Mouse (Mus musculus) bone marrow, adult 2 months (tissue): ENCODE data around the gene Rptor. TPM values are rescaled to one million over a fixed set of nuclear protein-coding genes. Genes with fewer than 3 reads are reported as not detected.

ENCODE experiments used
- H3K27ac ChIP-seq: fragments of 200-500 bp; 2 replicates; pipeline ENCODE4 v1.5.1; 2012; ENCODE audit warnings: low read depth, mild to moderate bottlenecking, control low read depth, inconsistent platforms, low read length; ENCODE audit not compliant: control insufficient read depth, poor library complexity, insufficient read depth
- H3K4me1 ChIP-seq: fragments of 200-500 bp; 2 replicates; pipeline ENCODE4 v1.6.1; 2011; ENCODE audit warnings: low read length; ENCODE audit not compliant: control insufficient read depth, insufficient read depth
- H3K4me3 ChIP-seq: fragments of 200-500 bp; replicated peaks from 2 replicates; pipeline ENCODE3; 2011; ENCODE audit warnings: mild to moderate bottlenecking, low read depth, low read length, control low read depth; ENCODE audit not compliant: control insufficient read depth
- CTCF ChIP-seq: fragments of 200-500 bp; IDR thresholded peaks from 2 replicates; pipeline ENCODE4 v1.5.1; 2011; ENCODE audit warnings: low read length, control low read depth; ENCODE audit not compliant: control insufficient read depth, insufficient read depth
- POLR2A ChIP-seq: fragments of 200-500 bp; IDR thresholded peaks from 2 replicates; pipeline ENCODE4 v1.6.1; 2011; ENCODE audit warnings: low read depth, mild to moderate bottlenecking, control low read depth, low read length, borderline replicate concordance; ENCODE audit not compliant: control insufficient read depth
- WGBS: fragments of 180-500 bp; shearing (Covaris S2); methylation state at CpG from one replicate; pipeline ENCODE4 v1.1.7; 2018; 5-methylcytosine and 5-hydroxymethylcytosine counted together
- polyA plus RNA-seq: library from polyadenylated mRNA; stranded (reverse); fragments of >200 nt; gene quantifications from 2 replicates; pipeline ENCODE4 v1.2.4, GENCODE M21; 2011; ENCODE audit warnings: low replicate concordance; ENCODE audit not compliant: missing spikeins, insufficient read depth, insufficient read length

Gene Rptor
- polyA plus RNA-seq, 1 experiment, result 15.6 TPM

DNA sequence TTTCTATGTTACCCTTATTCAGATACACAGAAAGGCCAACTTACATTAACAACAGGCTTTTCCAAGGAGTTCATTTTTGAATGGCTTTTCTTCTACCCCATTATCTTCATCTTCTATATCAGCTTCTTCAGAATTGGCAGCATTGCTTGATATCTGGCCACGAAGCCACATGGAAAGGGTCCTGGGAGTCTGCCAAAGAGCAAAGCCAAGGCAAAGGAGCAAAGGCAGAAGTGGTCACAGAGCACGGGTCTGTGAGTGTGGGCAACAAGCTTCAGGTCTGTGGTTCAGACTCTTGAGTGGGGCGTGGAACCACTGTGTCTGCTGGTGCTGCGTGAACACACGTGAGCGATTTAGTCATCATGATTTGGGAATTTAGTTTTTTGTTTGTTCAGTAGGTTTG is 223.1 kb downstream of the Rptor start:
- Histone ChIP-seq H3K4me3 (no peak overlapping the region), H3K27ac (no peak overlapping the region), H3K4me1 (no peaks in the 10 kb centered on the region; the same call in 1 of the 2 replicates)
- TF ChIP-seq POLR2A (no peak), CTCF (no peak)
- 51% methylated on average over 6 of the region's 6 CpGs for WGBS

DNA sequence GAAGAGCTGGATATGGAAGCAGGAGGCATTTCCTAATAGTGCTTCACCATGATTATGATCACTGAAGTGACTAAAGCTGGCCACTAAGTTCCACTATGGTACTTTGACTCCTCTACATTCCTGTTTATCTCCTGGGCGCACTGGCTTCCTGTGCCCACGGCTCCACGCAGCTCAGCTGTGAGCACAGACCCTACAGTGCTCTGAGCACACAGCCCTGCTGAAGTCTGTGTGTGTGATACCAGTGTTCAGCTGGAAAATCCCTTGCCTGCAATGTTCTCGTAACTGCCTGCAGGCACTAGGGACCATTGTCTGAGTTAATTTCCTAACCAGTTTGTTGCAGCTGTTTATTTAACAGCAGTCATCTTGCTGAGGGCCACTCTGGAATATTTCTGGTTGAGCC is 223.5 kb downstream of the Rptor start:
- WGBS, result 73% methylated on average over 4 of the region's 4 CpGs
- Histone ChIP-seq H3K27ac (no peak overlapping the region), H3K4me1 (no peaks in the 10 kb centered on the region; the same call in 1 of the 2 replicates), H3K4me3 (no peak overlapping the region)
- TF ChIP-seq CTCF (no peak), POLR2A (no peak)

DNA sequence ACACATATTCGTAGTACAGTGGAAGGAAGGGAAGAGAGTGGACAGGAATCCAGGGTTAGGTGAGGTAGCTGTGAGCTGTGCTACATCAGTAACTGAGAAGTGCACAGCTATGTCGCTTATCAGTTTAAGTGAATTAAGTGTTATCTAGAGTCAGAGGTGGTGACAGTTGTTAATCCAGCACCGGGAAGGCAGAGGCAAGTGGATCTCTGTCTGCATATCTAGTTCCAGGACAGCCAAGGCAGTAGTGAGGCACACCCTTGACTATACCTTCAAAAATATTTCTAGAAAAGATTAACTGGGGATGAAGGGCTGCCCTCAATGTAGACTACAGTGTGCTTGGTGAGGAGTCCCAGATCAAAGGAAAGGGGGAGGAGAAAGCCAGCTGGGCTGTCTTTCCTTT is 226.4 kb downstream of the Rptor start:
- H3K4me3 ChIP-seq, result no peak overlapping the region
- no peak overlapping the region for H3K27ac ChIP-seq
- WGBS, result 77% methylated on average over 3 of the region's 3 CpGs
- no peaks in the 10 kb centered on the region; the same call in 1 of the 2 replicates for H3K4me1 ChIP-seq
- no peak for TF ChIP-seq POLR2A
- no peak for TF ChIP-seq CTCF

DNA sequence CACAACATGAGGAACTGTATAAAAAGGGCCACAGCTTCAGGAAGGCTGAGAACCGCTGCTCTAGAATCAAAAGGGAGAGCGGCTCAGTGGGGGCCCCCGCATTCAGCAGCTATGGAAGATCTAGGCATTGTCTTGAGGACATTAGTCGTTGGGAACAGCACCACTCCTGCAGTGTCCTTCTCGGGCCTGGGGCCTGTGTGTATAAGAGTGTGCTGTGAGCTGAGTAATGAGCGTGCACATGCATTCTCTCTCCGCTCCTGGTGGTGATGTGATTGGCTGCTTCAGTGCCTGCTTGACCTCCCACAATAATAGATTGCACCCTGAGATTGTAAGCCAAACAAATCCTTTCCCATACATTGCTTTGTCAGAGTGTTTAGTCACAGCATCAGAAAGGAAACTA is 229.0 kb downstream of the Rptor start:
- Histone ChIP-seq H3K27ac (no peak overlapping the region), H3K4me3 (no peak overlapping the region), H3K4me1 (no peaks in the 10 kb centered on the region)
- TF ChIP-seq CTCF, result no peak
- no peak for TF ChIP-seq POLR2A
- WGBS, result 85% methylated on average over 7 of the region's 7 CpGs

DNA sequence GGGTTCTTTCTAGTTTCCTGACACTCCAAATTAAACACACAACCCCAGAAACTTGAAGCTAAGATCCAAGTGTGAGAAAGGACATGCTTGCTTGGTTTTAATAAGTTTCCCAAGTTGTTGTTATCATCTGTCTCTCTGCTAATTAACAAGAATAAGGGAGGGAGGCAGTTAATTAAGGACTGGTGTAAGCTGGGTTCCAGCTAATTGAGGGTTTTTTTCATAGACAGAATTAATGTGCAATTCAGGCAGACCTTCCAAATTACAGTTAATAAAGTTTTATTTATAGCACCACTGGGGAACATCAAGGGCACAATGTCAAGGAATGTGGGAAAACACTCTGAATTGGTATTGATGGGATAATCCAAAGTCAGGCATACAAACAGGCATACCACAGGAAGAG is 230.6 kb downstream of the Rptor start:
- Histone ChIP-seq H3K27ac (no peak overlapping the region), H3K4me3 (no peak overlapping the region), H3K4me1 (no peaks in the 10 kb centered on the region)
- TF ChIP-seq POLR2A, result no peak
- no peak for TF ChIP-seq CTCF

DNA sequence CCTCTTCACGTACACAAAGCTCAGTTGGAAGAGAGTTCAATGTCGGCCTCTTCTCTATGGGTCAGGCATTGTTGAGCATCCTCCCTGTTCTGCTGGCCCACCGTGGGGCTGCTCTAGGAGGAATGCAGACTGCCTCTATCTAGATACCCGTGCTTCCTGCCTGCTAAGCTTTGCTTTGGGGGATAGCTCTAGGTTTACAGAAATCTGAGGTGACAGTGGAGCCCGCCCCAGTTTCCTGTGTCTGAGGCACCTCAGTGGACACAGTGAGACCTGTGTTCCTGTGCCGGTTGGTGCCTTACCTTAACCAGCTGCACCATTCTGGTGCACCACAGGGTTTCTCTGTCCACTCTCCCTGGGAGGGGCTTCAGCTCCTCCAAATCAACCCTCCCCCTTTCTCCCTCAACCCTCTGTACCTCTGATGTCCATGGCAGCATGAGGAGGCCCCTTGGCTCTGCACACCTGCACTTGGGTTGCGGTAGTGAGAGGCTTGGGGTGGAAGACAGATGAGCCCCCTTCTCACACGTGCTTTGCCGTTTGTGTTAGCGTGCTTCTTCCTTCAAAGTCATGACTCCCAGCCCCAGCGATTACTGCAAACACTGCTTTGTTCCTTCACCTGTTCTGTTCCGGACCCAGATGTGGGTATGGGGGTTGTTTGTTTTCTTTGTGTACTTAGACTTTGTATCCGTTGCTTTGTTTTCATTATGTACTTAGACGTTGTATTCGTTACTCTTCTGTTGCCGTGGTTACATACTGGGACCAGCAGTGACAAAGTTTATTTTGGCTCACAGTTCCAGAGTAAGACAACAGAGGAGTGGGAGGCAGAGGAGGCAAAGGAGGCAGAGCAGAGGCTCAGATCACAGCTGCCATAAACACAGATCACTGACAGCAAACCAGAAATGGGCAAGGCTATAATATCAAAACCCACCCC is 231.4 kb downstream of the Rptor start:
- Histone ChIP-seq H3K27ac (no peak overlapping the region), H3K4me1 (no peaks in the 10 kb centered on the region), H3K4me3 (no peak overlapping the region)
- 82% methylated on average over 16 of the region's 16 CpGs for WGBS
- TF ChIP-seq POLR2A, result no peak

DNA sequence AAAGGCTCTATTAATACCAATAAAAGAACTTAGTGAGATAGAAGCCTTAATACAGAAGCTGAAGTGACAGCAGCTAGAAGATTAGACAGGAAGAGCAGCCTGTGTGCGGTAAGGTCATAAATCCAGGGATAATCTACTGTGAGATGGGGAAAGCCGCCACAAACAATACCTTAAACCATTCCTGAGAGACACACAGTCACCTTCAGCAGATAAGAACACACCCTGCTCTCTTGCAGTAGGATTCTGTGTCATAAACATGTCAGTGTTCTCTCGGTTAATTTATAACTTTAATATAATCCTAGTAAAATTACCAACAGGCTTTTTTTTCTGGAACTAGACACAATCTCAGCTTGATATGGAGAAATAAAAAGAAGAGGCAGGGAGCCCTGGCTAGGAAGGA is 233.6 kb downstream of the Rptor start:
- TF ChIP-seq CTCF (no peak), POLR2A (no peak)

DNA sequence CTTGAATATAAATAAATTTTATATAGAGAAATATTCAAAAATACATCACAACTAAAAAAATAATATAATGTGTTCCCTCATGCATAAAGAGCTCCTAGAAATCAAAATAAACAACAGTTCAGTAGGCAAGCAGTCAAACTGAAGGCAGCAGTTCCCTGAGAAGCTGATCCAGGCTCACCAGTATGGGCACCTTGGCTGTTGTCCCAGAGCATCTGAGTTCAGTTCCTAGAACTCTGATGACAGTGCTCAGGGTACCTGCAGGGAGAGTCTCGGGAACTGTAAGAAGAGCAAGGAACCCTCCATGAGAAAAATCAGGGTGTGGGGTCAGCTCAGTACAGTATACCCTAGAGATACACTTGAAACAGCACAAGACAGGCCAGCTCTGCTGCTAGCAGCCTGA is 235.1 kb downstream of the Rptor start:
- Histone ChIP-seq H3K4me3 (no peak overlapping the region), H3K27ac (no peak overlapping the region), H3K4me1 (no peaks in the 10 kb centered on the region)
- 81% methylated on average over 1 of the region's 1 CpGs for whole genome bisulfite sequencing
- no peak for TF ChIP-seq POLR2A
- no peak for TF ChIP-seq CTCF

More for the DNA sequence above, 233.6 kb downstream of the Rptor start:
- no peaks in the 10 kb centered on the region for H3K4me1 ChIP-seq
- H3K27ac ChIP-seq, result no peak overlapping the region
- 81% methylated on average over 3 of the region's 3 CpGs for WGBS
- H3K4me3 ChIP-seq, result no peak overlapping the region
